Mouse (Mus musculus): ENCODE data around the gene Gm21961. TPM values are rescaled to one million over a fixed set of nuclear protein-coding genes. Genes with fewer than 3 reads are reported as not detected.
"Not testable (repeated sequence)": the region's sequence is repeated elsewhere in the genome, so short reads cannot be mapped to it uniquely, and the experiment has no call there.

Gm21961 gene
- not detected for total RNA-seq (2021)

DNA sequence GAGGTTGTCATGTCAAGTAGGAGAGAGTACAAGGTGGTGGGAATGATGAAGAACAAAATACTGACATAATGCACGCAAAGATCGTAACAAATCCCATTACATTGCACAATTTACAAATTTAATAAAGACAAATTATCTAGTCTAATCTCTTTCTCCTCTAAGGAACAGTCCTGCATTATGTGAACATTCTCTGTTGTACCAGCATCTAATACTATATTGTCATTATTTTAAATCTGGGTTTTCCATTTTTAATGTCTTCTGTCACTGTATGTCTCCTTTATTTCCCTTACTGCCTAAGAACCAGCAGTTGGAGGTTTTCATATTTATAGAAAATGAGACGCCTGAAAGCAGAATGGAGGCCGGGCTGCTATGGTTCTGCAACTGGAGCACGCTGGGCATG, at the start of gene Gm21961:
TSS of gene Gm21961 (minus strand) at position 101 of the 400 bp plus-strand sequence.
- no peak for DNase-seq (ENCODE audit: low spot score)
- intact Hi-C loops (cut with DNase I), result no loop called here

DNA sequence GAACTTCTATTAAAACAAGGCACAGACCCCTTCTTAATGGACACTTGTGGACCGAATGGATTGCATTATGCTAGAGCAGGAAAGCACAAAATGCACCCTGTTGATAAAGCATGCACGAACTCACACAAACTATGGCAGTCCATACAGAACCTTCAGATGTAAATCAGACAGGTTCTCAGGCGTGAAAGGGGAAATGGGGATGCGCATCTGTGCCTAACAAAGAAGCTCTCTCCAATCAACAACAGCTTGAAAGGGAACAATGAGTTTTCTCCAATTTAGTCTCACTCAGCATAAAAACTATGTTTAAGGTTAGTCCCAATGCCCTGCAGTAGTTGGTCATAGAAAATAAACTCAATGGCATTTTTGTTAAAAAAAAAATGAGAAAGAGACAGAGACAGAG, 27.3 kb upstream of the Gm21961 start:
- DNase-seq (ENCODE audit: low spot score), result no peak
- intact Hi-C loops (cut with DNase I), result no loop called here

DNA sequence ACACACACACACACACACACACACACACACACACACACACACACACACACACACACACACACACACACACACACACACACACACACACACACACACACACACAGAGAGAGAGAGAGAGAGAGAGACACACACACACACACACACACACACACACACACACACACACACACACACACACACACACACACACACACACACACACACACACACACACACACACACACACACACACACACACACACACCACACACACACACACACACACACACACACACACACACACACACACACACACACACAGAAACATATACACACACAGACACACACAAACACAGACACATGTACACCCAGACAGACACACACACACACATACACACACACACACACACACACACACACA, 24.5 kb upstream of the Gm21961 start:
- DNase-seq (ENCODE audit: low spot score); intact Hi-C loops (cut with DNase I): not testable (repeated sequence)

DNA sequence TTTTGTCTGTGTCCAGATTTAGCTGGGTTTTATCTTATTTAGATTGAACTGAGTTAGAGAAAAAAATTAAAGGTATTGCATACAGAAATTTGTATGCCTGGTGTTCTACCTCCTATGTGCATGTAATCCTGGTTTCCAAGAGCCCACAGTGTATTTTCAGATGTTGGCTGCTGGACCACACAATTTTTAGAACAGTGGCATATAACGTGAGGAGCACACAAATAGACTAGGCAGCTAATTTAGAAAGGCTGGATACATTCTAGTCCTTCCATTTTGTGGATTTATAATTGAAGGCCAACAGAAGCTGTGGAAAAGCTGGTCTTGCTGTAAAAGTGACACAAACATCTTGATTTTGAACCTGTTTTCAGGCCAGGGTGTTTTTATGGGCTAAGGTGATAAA, 3.3 kb upstream of the Gm21961 start:
- no peak for DNase-seq (ENCODE audit: low spot score)
- intact Hi-C loops (cut with DNase I), result no loop called here

DNA sequence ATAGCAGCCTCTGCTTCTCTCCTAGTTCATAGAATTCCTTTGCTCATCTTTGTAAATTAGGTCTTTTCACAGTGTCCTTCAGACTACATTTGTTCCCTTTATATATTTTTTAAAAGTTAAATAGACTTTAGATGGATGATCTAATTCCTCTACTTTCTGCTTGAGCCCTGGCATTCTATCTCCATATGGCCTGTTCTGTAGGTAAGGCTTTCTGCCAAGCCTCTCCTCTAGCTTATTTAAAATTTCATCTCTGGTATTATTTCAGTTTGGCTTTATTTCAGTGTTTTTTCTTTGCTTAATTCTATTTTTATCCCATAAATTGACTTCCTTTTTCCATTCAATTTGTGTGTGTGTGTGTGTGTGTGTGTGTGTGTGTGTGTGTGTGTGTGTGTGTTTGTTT, 8.5 kb downstream of the Gm21961 start:
- intact Hi-C loops (cut with DNase I), result no loop called here
- no peak for DNase-seq (ENCODE audit: low spot score)

DNA sequence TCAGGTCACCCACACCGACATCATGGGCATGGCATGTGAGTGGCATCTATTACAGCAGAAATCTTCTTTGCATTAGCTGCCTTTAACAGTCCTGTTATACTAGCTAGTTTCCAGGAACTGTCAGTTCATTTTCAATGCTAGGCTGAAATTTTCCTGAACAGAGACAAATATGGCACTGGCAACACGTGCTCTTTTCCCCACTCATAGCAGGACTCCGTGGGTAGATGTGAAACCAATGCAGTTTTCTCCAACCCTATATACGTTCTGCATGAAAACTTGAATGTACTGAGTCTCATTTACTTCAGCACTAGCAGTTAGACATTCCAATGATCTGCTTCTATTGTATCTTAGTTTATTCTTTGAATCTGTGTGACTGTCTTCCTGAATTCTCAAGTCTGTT, 20.2 kb downstream of the Gm21961 start:
- intact Hi-C loops (cut with DNase I), result no loop called here
- DNase-seq (ENCODE audit: low spot score), result no peak

DNA sequence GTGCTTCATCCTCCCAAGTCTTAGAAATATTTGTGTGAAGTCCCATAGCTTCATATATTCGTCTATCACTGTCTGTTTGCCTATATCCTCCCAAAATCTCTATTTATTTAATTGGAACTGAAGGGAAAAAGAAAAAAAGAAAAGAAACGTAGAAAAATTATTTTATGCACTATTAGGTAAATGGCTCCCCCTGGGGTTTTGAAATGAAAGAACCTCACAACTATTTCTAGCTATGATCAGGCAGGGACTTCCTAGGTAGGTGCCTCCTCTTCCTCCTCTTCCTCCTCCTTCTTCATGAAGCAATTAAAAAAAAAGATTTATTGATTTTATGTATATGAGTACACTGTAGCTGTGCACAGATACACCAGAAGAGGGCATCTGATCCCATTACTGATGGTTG, 34.7 kb downstream of the Gm21961 start:
- intact Hi-C loops (cut with DNase I), result loop anchor here (5.0 kb wide), 1 partner anchor 218 kb away; no protein-coding TSS in a partner anchor
- DNase-seq (ENCODE audit: low spot score), result no peak

DNA sequence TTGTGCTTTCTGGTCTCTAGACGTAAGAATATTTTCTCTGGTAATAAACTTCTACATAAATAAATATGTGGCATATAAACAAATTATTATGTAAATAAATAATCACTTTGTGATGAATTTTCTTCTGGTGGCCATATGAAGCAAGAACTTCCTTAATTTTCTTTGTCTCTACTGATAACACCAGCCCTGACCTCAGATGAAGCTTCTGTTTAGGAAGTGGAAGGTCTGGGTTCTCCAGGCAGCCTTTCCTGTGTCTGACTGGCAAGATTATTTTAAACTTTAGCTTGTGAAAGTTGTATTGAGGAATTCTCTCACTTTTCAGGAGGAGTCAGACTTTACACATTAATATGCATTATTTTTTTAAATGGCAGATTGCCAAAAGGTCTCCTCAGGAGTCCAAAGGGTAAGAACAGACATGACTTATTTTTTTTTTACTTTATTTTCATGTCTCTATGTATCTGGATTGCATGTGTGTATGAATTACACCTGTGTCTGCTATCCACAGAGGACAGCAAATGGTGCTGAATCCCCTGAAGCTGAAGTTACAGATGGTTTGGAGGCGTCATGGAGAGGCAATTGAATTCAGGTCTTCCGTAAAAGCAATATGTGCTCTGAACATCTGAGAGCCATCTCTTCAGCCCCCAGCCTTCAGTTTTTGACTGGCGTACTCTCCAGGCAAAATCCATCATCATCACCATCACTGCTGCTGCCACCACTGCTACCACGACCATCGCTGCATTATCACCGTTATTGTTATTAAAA, 38.5 kb downstream of the Gm21961 start:
- no peak for DNase-seq (ENCODE audit: low spot score)
- intact Hi-C loops (cut with DNase I), result loop anchor here (5.0 kb wide), 1 partner anchor 214 kb away; no protein-coding TSS in a partner anchor

Other genes with a start within 250 kb of the Gm21961 start
- not detected for gene Gm21798, start 197.2 kb downstream of the Gm21961 start, total RNA-seq (2021)